Mouse (Mus musculus) limb, embryonic 15.5 days (tissue): ENCODE results near the gene Fcgr1. TPM values are rescaled to one million over a fixed set of nuclear protein-coding genes. Genes with fewer than 3 reads are reported as not detected.
"Not testable (repeated sequence)": the region's sequence is repeated elsewhere in the genome, so short reads cannot be mapped to it uniquely, and the experiment has no call there.

Source experiments
- ATAC-seq: fragments of 200-750 bp; cut with Nextera tagmentation; 2 replicates; pipeline ENCODE4 v1.8.0; 2017; ENCODE audit warnings: low read depth, moderate TSS enrichment; ENCODE audit not compliant: insufficient number of reproducible peaks, low FRiP score, low TSS enrichment
- H3K27ac ChIP-seq: fragments of 300-500 bp; sonication (generic); 2 replicates; pipeline ENCODE4 v1.5.1; 2015; ENCODE audit warnings: moderate library complexity, mild to moderate bottlenecking, inconsistent platforms
- H3K27me3 ChIP-seq: fragments of 300-500 bp; sonication (generic); 2 replicates; pipeline ENCODE4 v1.6.1; 2015; ENCODE audit warnings: inconsistent platforms
- H3K36me3 ChIP-seq: fragments of 300-500 bp; sonication (generic); 2 replicates; pipeline ENCODE4 v1.6.1; 2015; ENCODE audit warnings: inconsistent platforms
- H3K4me1 ChIP-seq: fragments of 300-500 bp; sonication (generic); 2 replicates; pipeline ENCODE4 v1.6.1; 2015; ENCODE audit warnings: inconsistent platforms
- H3K4me2 ChIP-seq: fragments of 300-500 bp; sonication (generic); 2 replicates; pipeline ENCODE4 v1.6.1; 2015; ENCODE audit warnings: mild to moderate bottlenecking, inconsistent platforms
- H3K4me3 ChIP-seq: fragments of 300-500 bp; sonication (generic); 2 replicates; pipeline ENCODE4 v1.5.1; 2015; ENCODE audit warnings: mild to moderate bottlenecking, inconsistent platforms
- H3K9ac ChIP-seq: fragments of 300-500 bp; sonication (generic); 2 replicates; pipeline ENCODE4 v1.6.1; 2015; ENCODE audit warnings: inconsistent platforms
- H3K9me3 ChIP-seq: fragments of 300-500 bp; sonication (generic); 2 replicates; pipeline ENCODE4 v1.6.1; 2016; ENCODE audit warnings: inconsistent platforms
- WGBS: fragments of 180-500 bp; shearing (Covaris S2); methylation state at CpG from one replicate; pipeline ENCODE4 v1.1.7; 2015; 5-methylcytosine and 5-hydroxymethylcytosine counted together
- polyA plus RNA-seq: library from polyadenylated mRNA; unstranded; fragments of >200 nt; fragmentation: Nextera tagmentation; extraction: Ambion mirVana; gene quantifications from 2 replicates; pipeline ENCODE4 v1.2.1, GENCODE M21; 2015

Gene Fcgr1
- polyA plus RNA-seq, 1 experiment from 2014 or later: 2.6 TPM

DNA sequence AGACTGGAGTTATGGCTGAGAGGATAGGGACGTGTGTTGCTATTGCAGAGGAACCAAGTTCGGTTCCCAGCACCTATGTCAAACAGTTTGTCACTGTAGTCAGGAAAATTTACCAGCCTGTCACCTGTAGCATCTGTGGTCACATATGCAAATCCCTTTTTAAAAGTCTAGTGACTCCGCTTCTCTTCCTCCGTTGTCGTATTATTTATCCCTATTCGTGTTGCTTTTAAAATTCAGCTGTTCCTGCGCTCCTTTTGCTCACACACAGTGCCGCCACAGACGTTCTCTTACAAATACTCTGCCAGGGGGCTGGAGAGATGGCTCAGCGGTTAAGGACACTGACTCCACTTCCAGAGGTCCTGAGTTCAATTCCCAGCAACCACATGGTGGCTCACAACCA lies 28.8 kb upstream of the Fcgr1 start:
- H3K4me1 ChIP-seq: peaks cover 5% of the 10 kb centered on the region; the same call in 1 of the 2 replicates
- no peak for ATAC-seq
- 24% methylated on average over 10 of the region's 10 CpGs for WGBS
- peaks cover 47% of the 10 kb centered on the region for H3K27me3 ChIP-seq
- H3K9me3 ChIP-seq: no peaks in the 10 kb centered on the region
- no peaks in the 10 kb centered on the region for H3K36me3 ChIP-seq
- H3K4me3 ChIP-seq: no peak overlapping the region
- H3K4me2 ChIP-seq: no peak overlapping the region
- H3K9ac ChIP-seq: no peak overlapping the region
- H3K27ac ChIP-seq: no peak overlapping the region

DNA sequence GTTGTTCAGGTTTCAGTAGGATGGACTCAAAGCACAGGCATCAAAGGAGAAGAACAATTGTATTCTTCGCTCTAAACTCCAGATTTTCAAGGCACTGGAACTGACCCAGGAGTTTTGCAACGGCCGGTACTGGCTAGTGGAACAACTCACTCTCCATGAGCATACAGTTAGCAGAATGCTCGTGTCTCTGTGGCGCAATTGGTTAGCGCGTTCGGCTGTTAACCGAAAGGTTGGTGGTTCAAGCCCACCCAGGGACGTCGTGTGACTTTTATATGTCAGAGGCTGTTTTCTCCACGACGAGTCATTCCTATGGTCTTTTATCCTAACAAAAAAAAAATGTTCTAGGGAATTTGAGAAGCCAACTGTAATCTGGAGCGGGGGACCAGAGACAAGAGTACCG lies 28.1 kb upstream of the Fcgr1 start:
- no peak for ATAC-seq
- Histone ChIP-seq H3K9ac (no peak overlapping the region), H3K4me1 (no peaks in the 10 kb centered on the region), H3K9me3 (no peaks in the 10 kb centered on the region), H3K36me3 (no peaks in the 10 kb centered on the region), H3K27me3 (peaks cover 42% of the 10 kb centered on the region), H3K4me2 (no peak overlapping the region), H3K27ac (no peak overlapping the region), H3K4me3 (no peak overlapping the region)
- 14% methylated on average over 15 of the region's 15 CpGs for WGBS

GRCm38 (mm10) chr3:96320003-96320402 lies 26.2 kb upstream of the Fcgr1 start:
- not testable (repeated sequence) for H3K4me3 ChIP-seq, H3K9me3 ChIP-seq, H3K4me1 ChIP-seq, H3K27ac ChIP-seq, H3K36me3 ChIP-seq, H3K4me2 ChIP-seq, H3K9ac ChIP-seq, ATAC-seq
- WGBS: 91% methylated on average over 13 of the region's 13 CpGs
- peaks cover 26% of the 10 kb centered on the region for H3K27me3 ChIP-seq

GRCm38 (mm10) chr3:96312341-96313098 lies 18.8 kb upstream of the Fcgr1 start:
- H3K36me3 ChIP-seq: no peaks in the 10 kb centered on the region
- no peak overlapping the region for H3K27ac ChIP-seq
- H3K9me3 ChIP-seq: no peaks in the 10 kb centered on the region
- no peaks in the 10 kb centered on the region for H3K4me1 ChIP-seq
- H3K27me3 ChIP-seq: no peaks in the 10 kb centered on the region
- no peak overlapping the region for H3K9ac ChIP-seq
- WGBS: 64% methylated on average over 8 of the region's 8 CpGs
- no peak overlapping the region for H3K4me3 ChIP-seq
- no peak overlapping the region for H3K4me2 ChIP-seq
- no peak for ATAC-seq

GRCm38 (mm10) chr3:96309441-96309840 lies 15.7 kb upstream of the Fcgr1 start:
- no peaks in the 10 kb centered on the region for H3K4me1 ChIP-seq
- H3K27me3 ChIP-seq: 0 out of 2 replicates have a peak, but pooled peaks cover 3% of the 10 kb centered on the region
- ATAC-seq: no peak
- 47% methylated on average over 3 of the region's 3 CpGs for WGBS
- H3K9ac ChIP-seq: no peak overlapping the region
- H3K9me3 ChIP-seq: no peaks in the 10 kb centered on the region
- H3K36me3 ChIP-seq: no peaks in the 10 kb centered on the region
- no peak overlapping the region for H3K4me3 ChIP-seq
- H3K27ac ChIP-seq: no peak overlapping the region
- H3K4me2 ChIP-seq: no peak overlapping the region

- H3K27ac ChIP-seq: no peak overlapping the region
- WGBS: 53% methylated on average over 9 of the region's 9 CpGs
- ATAC-seq: no peak
- 0 out of 2 replicates have a peak, but pooled peaks cover 3% of the 10 kb centered on the region for H3K27me3 ChIP-seq
- no peak overlapping the region for H3K9ac ChIP-seq
- H3K4me2 ChIP-seq: no peak overlapping the region
- H3K36me3 ChIP-seq: no peaks in the 10 kb centered on the region
- H3K4me1 ChIP-seq: no peaks in the 10 kb centered on the region
- H3K9me3 ChIP-seq: no peaks in the 10 kb centered on the region
- H3K4me3 ChIP-seq: no peak overlapping the region
Observed at GRCm38 (mm10) chr3:96306506-96306905, 12.7 kb upstream of the Fcgr1 start.

DNA sequence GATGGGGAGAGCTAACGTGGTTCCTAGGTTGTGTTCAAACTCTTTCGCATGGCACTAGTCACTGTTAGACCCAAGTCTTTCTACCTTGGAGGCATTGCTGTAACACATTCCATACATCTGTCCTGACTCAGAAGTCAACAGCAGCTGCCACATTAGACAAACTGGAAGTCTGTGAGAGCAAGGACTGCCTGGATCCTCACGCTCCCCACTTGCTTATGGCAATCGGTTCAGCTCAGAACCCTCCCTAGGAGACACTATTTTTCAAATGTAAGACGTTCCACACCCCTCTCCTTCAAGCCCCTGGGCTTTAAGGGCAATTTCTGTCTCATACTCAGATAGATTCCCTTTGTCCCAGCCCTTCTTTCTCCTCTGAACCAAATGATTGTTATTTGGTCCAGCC lies 8.3 kb upstream of the Fcgr1 start:
- H3K9me3 ChIP-seq: no peaks in the 10 kb centered on the region
- no peak overlapping the region for H3K27ac ChIP-seq
- 74% methylated on average over 5 of the region's 5 CpGs for WGBS
- no peak overlapping the region for H3K9ac ChIP-seq
- no peaks in the 10 kb centered on the region for H3K4me1 ChIP-seq
- 0 out of 2 replicates have a peak, but pooled peaks cover 3% of the 10 kb centered on the region for H3K27me3 ChIP-seq
- no peaks in the 10 kb centered on the region for H3K36me3 ChIP-seq
- no peak for ATAC-seq
- H3K4me2 ChIP-seq: no peak overlapping the region
- H3K4me3 ChIP-seq: no peak overlapping the region

- Histone ChIP-seq H3K27ac (no peak overlapping the region), H3K9ac (no peak overlapping the region), H3K4me3 (peak overlapping the region; percentile 25), H3K27me3 (no peaks in the 10 kb centered on the region), H3K36me3 (no peaks in the 10 kb centered on the region), H3K4me1 (no peaks in the 10 kb centered on the region), H3K4me2 (peak overlapping the region; percentile 19), H3K9me3 (no peaks in the 10 kb centered on the region)
- ATAC-seq: no peak
- WGBS: 64% methylated on average over 26 of the region's 26 CpGs
Observed at GRCm38 (mm10) chr3:96300706-96301529, 7.1 kb upstream of the Fcgr1 start.

GRCm38 (mm10) chr3:96299562-96299961 lies 5.8 kb upstream of the Fcgr1 start:
- ATAC-seq: no peak
- no peak overlapping the region for H3K4me3 ChIP-seq
- H3K27me3 ChIP-seq: no peaks in the 10 kb centered on the region
- H3K9ac ChIP-seq: no peak overlapping the region
- 98% methylated on average over 2 of the region's 2 CpGs for WGBS
- no peak overlapping the region for H3K27ac ChIP-seq
- H3K36me3 ChIP-seq: no peaks in the 10 kb centered on the region
- H3K4me2 ChIP-seq: no peak overlapping the region
- H3K9me3 ChIP-seq: no peaks in the 10 kb centered on the region
- no peaks in the 10 kb centered on the region for H3K4me1 ChIP-seq

GRCm38 (mm10) chr3:96298360-96298759 lies 4.6 kb upstream of the Fcgr1 start:
- no peak overlapping the region for H3K4me2 ChIP-seq
- H3K27me3 ChIP-seq: no peaks in the 10 kb centered on the region
- H3K36me3 ChIP-seq: no peaks in the 10 kb centered on the region
- no peaks in the 10 kb centered on the region for H3K4me1 ChIP-seq
- no peak for ATAC-seq
- WGBS: 87% methylated on average over 4 of the region's 4 CpGs
- H3K9ac ChIP-seq: no peak overlapping the region
- no peak overlapping the region for H3K4me3 ChIP-seq
- H3K27ac ChIP-seq: no peak overlapping the region
- H3K9me3 ChIP-seq: no peaks in the 10 kb centered on the region

DNA sequence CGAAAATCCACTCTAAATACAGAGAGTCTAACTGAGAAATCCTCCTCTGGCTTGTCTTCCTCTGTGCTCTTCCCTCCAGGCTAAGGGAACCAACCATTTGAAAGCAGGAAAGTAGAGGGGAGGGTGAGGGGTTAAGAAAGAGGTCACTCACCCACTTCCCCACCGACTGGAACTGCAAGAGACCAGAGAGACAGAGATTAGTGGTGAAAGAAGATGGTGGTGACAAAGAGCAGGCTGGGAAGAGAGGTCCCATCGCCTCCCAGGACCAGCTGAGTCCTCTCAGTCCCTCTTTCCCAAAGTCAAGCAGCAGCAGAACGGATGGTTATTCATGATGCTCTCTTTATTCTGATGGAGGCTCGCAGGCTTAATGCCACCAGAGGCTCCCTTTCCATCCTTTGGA lies 401 bp downstream of the Fcgr1 start:
- H3K36me3 ChIP-seq: no peaks in the 10 kb centered on the region
- H3K4me1 ChIP-seq: no peaks in the 10 kb centered on the region
- H3K27me3 ChIP-seq: no peaks in the 10 kb centered on the region
- H3K9me3 ChIP-seq: no peaks in the 10 kb centered on the region
- no peak for ATAC-seq
- no peak overlapping the region for H3K9ac ChIP-seq
- 52% methylated on average over 5 of the region's 5 CpGs for WGBS
- no peak overlapping the region for H3K4me3 ChIP-seq
- no peak overlapping the region for H3K27ac ChIP-seq
- H3K4me2 ChIP-seq: no peak overlapping the region

DNA sequence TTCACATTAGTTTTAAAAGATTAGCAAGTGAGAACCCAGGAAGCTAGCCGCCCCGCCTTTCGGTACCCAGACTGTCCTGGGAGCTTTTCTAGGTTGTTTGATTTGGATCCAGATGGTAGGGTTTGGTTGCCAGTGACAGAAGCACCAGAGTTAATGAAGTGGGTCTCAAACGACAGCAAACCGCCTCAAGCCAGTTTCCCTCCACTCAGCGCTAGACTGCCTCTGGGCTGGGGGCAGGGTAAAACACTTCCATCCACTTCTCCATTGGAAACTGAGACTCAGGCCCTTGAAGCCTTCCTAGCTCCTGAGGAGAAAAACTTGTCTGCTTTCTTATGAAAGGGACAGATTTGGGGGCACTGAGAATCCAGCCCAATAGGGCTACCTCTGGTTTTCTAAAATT lies 1.1 kb downstream of the Fcgr1 start:
- Histone ChIP-seq H3K4me1 (no peaks in the 10 kb centered on the region), H3K9ac (no peak overlapping the region), H3K27me3 (no peaks in the 10 kb centered on the region), H3K4me3 (no peak overlapping the region), H3K9me3 (no peaks in the 10 kb centered on the region), H3K4me2 (no peak overlapping the region), H3K36me3 (no peaks in the 10 kb centered on the region), H3K27ac (no peak overlapping the region)
- 42% methylated on average over 6 of the region's 6 CpGs for WGBS
- no peak for ATAC-seq
